Mouse (Mus musculus) bone marrow macrophage, adult 2 months (primary cell): ENCODE results near the gene Uba6. TPM values are rescaled to one million over a fixed set of nuclear protein-coding genes. Genes with fewer than 3 reads are reported as not detected.

Source experiments
- H3K27ac ChIP-seq: 2 replicates; pipeline ENCODE4 v1.5.1; 2012; ENCODE audit warnings: low read depth, low read length; ENCODE audit not compliant: insufficient read depth
- H3K4me1 ChIP-seq: 2 replicates; pipeline ENCODE4 v1.6.1; 2012; ENCODE audit warnings: low read length; ENCODE audit not compliant: control insufficient read depth, insufficient read depth
- H3K4me3 ChIP-seq: 2 replicates; pipeline ENCODE4 v1.5.1; 2012; ENCODE audit warnings: mild to moderate bottlenecking, low read length, moderate library complexity; ENCODE audit not compliant: insufficient read depth
- CTCF ChIP-seq: IDR thresholded peaks from 2 replicates; pipeline ENCODE4 v1.5.1; 2012; ENCODE audit warnings: low read depth, mild to moderate bottlenecking, low read length, moderate library complexity
- POLR2A ChIP-seq: IDR thresholded peaks from 2 replicates; pipeline ENCODE4 v1.6.1; 2012; ENCODE audit warnings: mild to moderate bottlenecking, low read depth, low read length, borderline replicate concordance
- polyA plus RNA-seq: library from polyadenylated mRNA; stranded (reverse); fragments of >200 nt; gene quantifications from 2 replicates; pipeline ENCODE4 v1.2.4, GENCODE M21; 2012; ENCODE audit not compliant: missing spikeins, insufficient read depth, insufficient read length

Gene Uba6
- 12.2 and 13.3 TPM in 2 replicates for polyA plus RNA-seq

DNA sequence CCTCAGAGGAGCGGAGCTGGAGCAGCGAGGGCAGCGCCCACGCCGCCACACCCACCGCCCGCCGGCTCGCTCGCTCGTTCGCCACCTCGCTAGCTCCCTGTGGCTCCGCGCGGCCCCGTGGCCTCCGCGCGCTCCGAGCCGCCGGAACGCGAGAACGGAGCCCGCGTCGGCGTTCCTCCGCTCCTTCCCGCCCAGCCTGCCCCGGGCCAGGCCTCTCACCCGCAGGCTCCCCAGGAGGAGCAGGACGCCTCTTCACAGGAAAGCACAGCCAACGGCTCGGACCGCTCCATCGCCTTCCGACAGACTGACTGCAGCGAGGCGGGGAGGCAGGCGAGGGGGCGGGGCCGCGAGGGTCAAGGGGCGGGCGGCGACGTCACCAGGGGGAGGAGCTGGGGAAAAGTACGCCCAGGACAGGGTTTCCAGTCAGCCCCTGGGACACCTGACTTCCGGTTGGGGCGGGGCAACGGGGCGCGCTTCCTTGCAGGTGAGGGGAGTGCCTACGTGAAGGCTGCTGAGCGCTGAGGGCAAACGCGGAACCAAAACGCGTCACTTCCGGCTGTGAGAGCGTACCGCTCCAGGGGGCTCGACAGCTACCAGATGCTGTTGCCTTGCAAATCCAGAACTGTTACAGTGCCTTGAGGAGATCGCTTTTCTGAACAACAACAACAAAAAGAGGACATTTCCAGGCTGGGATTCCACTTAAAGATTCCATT, at the start of gene Uba6:
TSS of gene Uba6 (minus strand) at position 355 of the 713 bp plus-strand sequence.
- Histone ChIP-seq H3K4me3 (peak within 1 kb of the TSS; percentile 90), H3K27ac (peak within 1 kb of the TSS; percentile 72), H3K4me1 (peaks cover 12% of the 10 kb centered on the region)
- no peak for TF ChIP-seq CTCF
- 0 out of 2 replicates have a peak, but pooled peaks have one; percentile 47 for TF ChIP-seq POLR2A

DNA sequence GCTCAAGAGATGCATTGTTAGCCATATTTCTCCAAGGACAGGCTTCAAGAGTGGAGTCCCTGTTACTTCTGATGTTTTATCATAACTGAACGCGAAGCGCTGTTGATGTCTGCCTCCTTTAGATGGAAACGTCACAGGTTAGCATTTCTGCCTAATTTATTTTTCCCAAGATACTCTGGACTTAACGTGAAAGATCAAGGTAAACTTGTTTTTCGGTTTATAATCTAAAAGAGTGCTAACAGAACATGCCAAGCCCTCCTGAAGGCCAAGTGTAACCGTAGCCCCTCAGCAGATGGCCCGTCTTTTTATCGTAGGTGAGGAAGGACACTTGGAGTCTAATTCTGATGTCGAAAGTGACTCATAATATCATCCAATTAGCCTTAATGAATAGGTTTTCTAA, 25.2 kb upstream of the Uba6 start, which contains the start of gene Gnrhr:
TSS of gene Gnrhr (minus strand) at position 101 of the 400 bp plus-strand sequence.
- no peaks in the 10 kb centered on the region for H3K4me1 ChIP-seq
- TF ChIP-seq POLR2A = no peak
- no peak for TF ChIP-seq CTCF
- H3K4me3 ChIP-seq = no peak within 1 kb of the TSS
- H3K27ac ChIP-seq = no peak within 1 kb of the TSS

GRCm38 (mm10) chr5:86191356-86191755, 18.8 kb upstream of the Uba6 start:
- Histone ChIP-seq H3K4me3 (no peak overlapping the region), H3K27ac (no peak overlapping the region), H3K4me1 (peaks cover 2% of the 10 kb centered on the region; the same call in 1 of the 2 replicates)
- TF ChIP-seq POLR2A (no peak), CTCF (no peak)

- H3K4me3 ChIP-seq = no peak overlapping the region
- peaks cover 2% of the 10 kb centered on the region; the same call in 1 of the 2 replicates for H3K4me1 ChIP-seq
- no peak for TF ChIP-seq POLR2A
- peak; percentile 44 for TF ChIP-seq CTCF
- H3K27ac ChIP-seq = peak overlapping the region; percentile 51
Observed at GRCm38 (mm10) chr5:86190770-86191169, 18.2 kb upstream of the Uba6 start.

DNA sequence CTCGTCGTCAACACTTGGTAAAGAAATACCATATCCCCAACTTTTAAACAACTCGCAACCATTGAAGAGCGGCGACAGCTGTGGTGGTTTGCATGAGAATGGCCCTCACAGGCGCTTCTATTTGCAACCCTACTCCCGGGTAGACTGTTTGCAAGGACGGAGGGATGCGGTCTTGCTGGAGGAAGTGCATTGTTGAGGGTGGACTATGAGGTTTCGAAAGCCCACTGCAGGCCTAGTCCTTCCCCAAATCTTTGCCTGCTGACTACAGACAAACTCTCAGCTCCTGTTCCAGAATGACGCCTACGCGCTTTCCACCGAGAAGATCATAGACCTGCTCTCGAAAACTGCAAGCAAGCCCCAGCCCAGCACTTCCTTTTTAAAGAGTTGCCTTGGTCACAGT, 17.7 kb upstream of the Uba6 start:
- Histone ChIP-seq H3K4me1 (peaks cover 2% of the 10 kb centered on the region; the same call in 1 of the 2 replicates), H3K27ac (peak overlapping the region; percentile 51), H3K4me3 (no peak overlapping the region)
- TF ChIP-seq CTCF (no peak), POLR2A (no peak)

DNA sequence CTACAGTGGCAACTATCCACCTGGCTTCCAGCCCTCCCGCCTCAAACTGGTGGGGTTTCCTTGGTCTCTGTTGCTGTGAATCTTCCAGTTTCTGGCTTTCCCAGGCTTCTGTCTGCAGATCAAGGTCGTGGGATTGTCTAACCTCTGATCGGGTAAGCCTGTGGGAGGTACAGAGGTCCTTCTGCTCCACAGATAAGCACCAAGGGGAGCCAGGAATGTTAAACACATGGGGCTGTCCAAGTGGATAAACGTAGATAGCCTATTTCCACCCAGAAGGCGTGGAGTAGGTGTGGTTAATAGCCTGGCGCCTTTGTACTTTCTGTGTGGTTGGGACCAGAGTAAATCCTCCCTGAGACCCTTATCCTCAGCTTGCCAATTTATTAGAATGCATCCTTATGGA, 14.8 kb upstream of the Uba6 start:
- TF ChIP-seq CTCF = no peak
- no peak for TF ChIP-seq POLR2A
- peaks cover 2% of the 10 kb centered on the region; the same call in 1 of the 2 replicates for H3K4me1 ChIP-seq
- no peak overlapping the region for H3K4me3 ChIP-seq
- no peak overlapping the region for H3K27ac ChIP-seq

DNA sequence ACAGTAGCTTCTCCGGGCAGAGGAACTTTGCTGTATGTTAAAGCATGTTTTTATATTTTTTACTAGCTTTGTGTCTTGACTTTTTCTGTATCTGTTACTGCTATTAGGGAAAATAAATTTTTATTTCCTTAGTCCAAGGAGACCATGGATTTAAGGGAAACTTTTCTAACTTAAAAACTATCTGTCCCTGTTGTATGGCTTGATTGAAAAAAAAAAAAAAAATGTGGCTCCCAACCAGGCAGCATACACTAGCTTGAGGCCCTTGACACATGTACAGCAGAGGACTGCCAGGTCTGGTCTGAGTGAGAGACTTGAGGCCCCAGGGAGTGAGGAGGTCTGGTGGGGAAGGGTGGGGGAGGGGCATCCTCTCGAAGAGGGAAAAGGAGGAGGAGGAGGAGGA, 1.2 kb upstream of the Uba6 start:
- no peak overlapping the region for H3K27ac ChIP-seq
- TF ChIP-seq POLR2A (no peak), CTCF (no peak)
- H3K4me1 ChIP-seq = peaks cover 12% of the 10 kb centered on the region
- H3K4me3 ChIP-seq = no peak overlapping the region

GRCm38 (mm10) chr5:86172088-86172448, 535 bp downstream of the Uba6 start:
- no peak for TF ChIP-seq CTCF
- no peak for TF ChIP-seq POLR2A
- Histone ChIP-seq H3K4me3 (peak overlapping the region; percentile 90), H3K27ac (peak overlapping the region; percentile 72), H3K4me1 (peaks cover 12% of the 10 kb centered on the region)

DNA sequence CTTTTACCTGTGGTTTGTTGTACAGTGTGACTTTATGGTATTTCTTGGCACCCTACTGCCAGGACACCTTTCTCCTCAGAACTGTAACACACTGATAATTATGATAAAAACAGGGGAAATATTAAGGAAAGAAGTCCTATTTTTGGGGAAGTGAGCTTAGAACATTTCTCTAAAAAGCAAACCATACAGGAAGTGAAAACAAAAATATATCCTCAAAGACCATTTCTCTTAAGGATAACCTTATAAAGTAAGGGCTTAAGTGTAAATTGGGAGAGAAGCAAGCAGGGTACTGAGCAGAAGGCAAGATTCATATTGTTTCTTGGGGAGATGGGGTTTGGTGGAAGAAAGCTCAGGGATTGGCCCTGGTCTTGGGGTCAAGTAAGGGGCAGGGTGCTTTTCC, 42.8 kb downstream of the Uba6 start:
- peak overlapping the region; percentile 73 for H3K27ac ChIP-seq
- no peak for TF ChIP-seq POLR2A
- no peak for TF ChIP-seq CTCF

DNA sequence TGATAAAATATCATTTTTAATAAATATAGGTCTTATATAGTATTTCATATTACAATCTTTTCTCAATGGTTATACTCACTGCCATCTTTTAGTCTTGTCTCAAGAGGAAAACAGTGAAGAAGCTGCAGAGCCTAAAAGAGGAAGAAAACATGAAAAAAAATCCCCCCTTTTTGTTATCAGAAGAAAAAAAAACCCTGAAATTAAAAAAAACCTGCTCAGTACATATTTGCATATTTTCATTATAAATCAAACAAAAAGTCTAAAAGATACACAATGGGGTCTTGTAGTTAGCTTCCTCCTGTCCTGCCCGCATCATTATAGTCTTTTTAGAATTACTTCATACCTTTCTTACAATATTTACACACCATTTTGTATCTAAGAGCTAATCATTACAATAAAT, 43.9 kb downstream of the Uba6 start:
- H3K27ac ChIP-seq = no peak overlapping the region
- H3K4me3 ChIP-seq = no peak overlapping the region
- no peak for TF ChIP-seq CTCF
- no peak for TF ChIP-seq POLR2A
- H3K4me1 ChIP-seq = peaks cover 11% of the 10 kb centered on the region

More for the DNA sequence above, 42.8 kb downstream of the Uba6 start:
- Histone ChIP-seq H3K4me3 (no peak overlapping the region), H3K4me1 (peaks cover 11% of the 10 kb centered on the region)
